Mouse (Mus musculus): ENCODE results near the gene Rassf8. TPM values are rescaled to one million over a fixed set of nuclear protein-coding genes. Genes with fewer than 3 reads are reported as not detected.

Gene Rassf8
- polyA plus RNA-seq, 1 experiment from 2014 or later, result 10.3 TPM

- peak; percentile 70 for DNase-seq (ENCODE audit: low spot score)
- Histone ChIP-seq H3K9ac (ENCODE audit: low read length) (peak overlapping the region; percentile 22; the same call in 1 of the 2 replicates), H3K4me1 (ENCODE audit: control insufficient read depth, insufficient read depth, low read length) (peaks cover 10% of the 10 kb centered on the region), H3K4me2 (ENCODE audit: low read depth, severe bottlenecking) (peak overlapping the region; percentile 83), H3K4me3 (ENCODE audit: low read depth, low read length) (peak overlapping the region; percentile 40), H3K27me3 (ENCODE audit: control insufficient read depth, insufficient read depth, low read length) (peaks cover 36% of the 10 kb centered on the region), H3K27ac (replicated peaks; ENCODE audit: low read depth, low read length) (no peak overlapping the region), H3K36me3 (ENCODE audit: control insufficient read depth, insufficient read depth, low read length) (no peaks in the 10 kb centered on the region), H3K9me3 (ENCODE audit: control insufficient read depth, low read length) (no peaks in the 10 kb centered on the region)
- peak; percentile 37 for ATAC-seq (ENCODE audit: insufficient number of reproducible peaks, low FRiP score, low TSS enrichment, low read depth)
- WGBS, result under 1% methylated on average over 69 of the region's 69 CpGs
Measured at GRCm38 (mm10) chr6:145865886-145866851, 119.6 kb downstream of the Rassf8 start.

- peaks cover 10% of the 10 kb centered on the region for H3K4me1 ChIP-seq (ENCODE audit: control insufficient read depth, insufficient read depth, low read length)
- no peak for DNase-seq (ENCODE audit: low spot score)
Measured at GRCm38 (mm10) chr6:145867111-145867510, 120.6 kb downstream of the Rassf8 start.

More at GRCm38 (mm10) chr6:145867111-145867510, 120.6 kb downstream of the Rassf8 start:
- 40% methylated on average over 3 of the region's 3 CpGs for WGBS
- H3K36me3 ChIP-seq (ENCODE audit: control insufficient read depth, insufficient read depth, low read length), result no peaks in the 10 kb centered on the region
- H3K4me3 ChIP-seq (ENCODE audit: low read depth, low read length), result no peak overlapping the region
- H3K4me2 ChIP-seq (ENCODE audit: low read depth, severe bottlenecking), result no peak overlapping the region
- H3K27me3 ChIP-seq (ENCODE audit: control insufficient read depth, insufficient read depth, low read length), result peaks cover 34% of the 10 kb centered on the region
- no peak overlapping the region for H3K27ac ChIP-seq (replicated peaks; ENCODE audit: low read depth, low read length)
- no peak for ATAC-seq (ENCODE audit: insufficient number of reproducible peaks, low FRiP score, low TSS enrichment, low read depth)
- H3K9ac ChIP-seq (ENCODE audit: low read length), result no peak overlapping the region
- no peaks in the 10 kb centered on the region for H3K9me3 ChIP-seq (ENCODE audit: control insufficient read depth, low read length)

Other genes starting within 250 kb of the Rassf8 start
- 0.37 TPM in 1 of 2 replicates, not detected in the other for gene Lmntd1, start 132.4 kb upstream of the Rassf8 start, polyA plus RNA-seq (2014; fragmentation: Nextera tagmentation; extraction: Ambion mirVana)
- gene Tuba3b, start 131.0 kb upstream of the Rassf8 start, polyA plus RNA-seq (2014; fragmentation: Nextera tagmentation; extraction: Ambion mirVana), result not detected in 2 replicates
- gene Bhlhe41, start 118.8 kb downstream of the Rassf8 start, polyA plus RNA-seq (2014; fragmentation: Nextera tagmentation; extraction: Ambion mirVana), result 0.49 and 0.70 TPM in 2 replicates
- 4.7 and 4.8 TPM in 2 replicates for gene Sspn, start 184.9 kb downstream of the Rassf8 start, polyA plus RNA-seq (2014; fragmentation: Nextera tagmentation; extraction: Ambion mirVana)